Mouse (Mus musculus): ENCODE data around the gene Cytip. TPM values are rescaled to one million over a fixed set of nuclear protein-coding genes. Genes with fewer than 3 reads are reported as not detected.

Cytip gene
- polyA plus RNA-seq, 1 experiment from 2014 or later: 1.6 TPM

Other genes starting within 250 kb of the Cytip start
- 4.9 and 5.3 TPM in 2 replicates for gene Galnt5, start 197.6 kb downstream of the Cytip start, polyA plus RNA-seq (2015; fragmentation: Nextera tagmentation; extraction: Ambion mirVana)
- gene Ermn, start 142.7 kb downstream of the Cytip start, polyA plus RNA-seq (2015; fragmentation: Nextera tagmentation; extraction: Ambion mirVana): not detected in 2 replicates
- gene Acvr1c, start 162.4 kb upstream of the Cytip start, polyA plus RNA-seq (2015; fragmentation: Nextera tagmentation; extraction: Ambion mirVana): 0.10 and 0.20 TPM in 2 replicates